Comparison of ENCODE assay signal across 11 mouse cellular contexts in genomic region chr11:18746486-18746885, GRCm38 (mm10).
DNase-seq lines count a peak whose midpoint lies in the region; ATAC-seq lines count a peak whose summit lies in the region.
"Had no signal": no experiment of that assay in that cellular context is flagged by ENCODE, and none has a peak within 500 bp of the region (broad histone marks: within the 10 kb centered on the region; RNA-seq: fewer than 3 reads in every experiment).

No protein-coding gene starts in this region.

- 55% methylated on average over 5 of the region's 5 CpGs for WGBS in lung, embryonic 15.5 days
- WGBS in intestine, embryonic 15.5 days: 44% methylated on average over 5 of the region's 5 CpGs
- 46% methylated on average over 5 of the region's 5 CpGs for WGBS in stomach, embryonic 16.5 days

- no peaks in the 10 kb centered on the region for H3K36me3 ChIP-seq in lung, embryonic 15.5 days
- H3K36me3 ChIP-seq in intestine, embryonic 15.5 days: no peaks in the 10 kb centered on the region
- no peaks in the 10 kb centered on the region for H3K36me3 ChIP-seq in stomach, embryonic 16.5 days (ENCODE audit: control insufficient read depth, insufficient read depth, low read length)

- H3K4me1 ChIP-seq in lung, embryonic 15.5 days: peaks cover 51% of the 10 kb centered on the region
- H3K4me1 ChIP-seq in intestine, embryonic 15.5 days (replicated peaks): peaks cover 27% of the 10 kb centered on the region
- H3K4me1 ChIP-seq in stomach, embryonic 16.5 days (ENCODE audit: control insufficient read depth, insufficient read depth, low read length): peaks cover 40% of the 10 kb centered on the region

- no peaks in the 10 kb centered on the region for H3K27me3 ChIP-seq in lung, embryonic 15.5 days
- H3K27me3 ChIP-seq in intestine, embryonic 15.5 days (replicated peaks): no peaks in the 10 kb centered on the region
- no peaks in the 10 kb centered on the region for H3K27me3 ChIP-seq in stomach, embryonic 16.5 days (ENCODE audit: control insufficient read depth, insufficient read depth, low read length)

- no peak for ATAC-seq in lung, embryonic 15.5 days (ENCODE audit: borderline replicate concordance, extremely low read depth, low FRiP score, low TSS enrichment)
- ATAC-seq in intestine, embryonic 15.5 days: no peak
- no peak for ATAC-seq in stomach, embryonic 16.5 days (ENCODE audit: insufficient read depth, low FRiP score)

- peak; percentile 40 to 52 for DNase-seq in cerebellum, postnatal 14 days
- no peak for DNase-seq in cerebellum, adult 9-11 months
- DNase-seq in lung, postnatal 25 days (ENCODE audit: low spot score): no peak
- DNase-seq in thymus, postnatal 25 days: no peak
- no peak for DNase-seq in adrenal gland, adult 18-20 months (ENCODE audit: low spot score in 2 of 2)
- DNase-seq: heart, postnatal 10 days had no signal

- no peak overlapping the region for H3K9ac ChIP-seq in lung, embryonic 15.5 days
- H3K9ac ChIP-seq in intestine, embryonic 15.5 days: no peak overlapping the region
- peak overlapping the region; percentile 56 for H3K9ac ChIP-seq in stomach, embryonic 16.5 days (ENCODE audit: low read length)

- peak overlapping the region; percentile 76 for H3K27ac ChIP-seq in lung, embryonic 15.5 days
- peak overlapping the region; percentile 77 for H3K27ac ChIP-seq in intestine, embryonic 15.5 days
- H3K27ac ChIP-seq in stomach, embryonic 16.5 days (ENCODE audit: low read length): peak overlapping the region; percentile 90

- no peak overlapping the region for H3K4me3 ChIP-seq in lung, embryonic 15.5 days
- no peak overlapping the region for H3K4me3 ChIP-seq in intestine, embryonic 15.5 days (replicated peaks)
- H3K4me3 ChIP-seq in stomach, embryonic 16.5 days (replicated peaks; ENCODE audit: low read length): no peak overlapping the region
- H3K4me3 ChIP-seq: erythroblast, embryonic 14.5 days had no signal

- no peaks in the 10 kb centered on the region for H3K9me3 ChIP-seq in lung, embryonic 15.5 days
- H3K9me3 ChIP-seq in intestine, embryonic 15.5 days: no peaks in the 10 kb centered on the region
- H3K9me3 ChIP-seq in stomach, embryonic 16.5 days (replicated peaks; ENCODE audit: control insufficient read depth, low read length): no peaks in the 10 kb centered on the region

- H3K4me2 ChIP-seq in lung, embryonic 15.5 days: no peak overlapping the region
- H3K4me2 ChIP-seq in intestine, embryonic 15.5 days (replicated peaks): peak overlapping the region; percentile 35; the same call in 1 of the 2 replicates
- H3K4me2 ChIP-seq in stomach, embryonic 16.5 days (ENCODE audit: low read depth, low read length): 0 out of 2 replicates have a peak overlapping the region, but pooled peaks have one; percentile 29
- H3K4me2 ChIP-seq: midbrain, embryonic 11.5 days had no signal

Comparison
In these comparisons a context has a peak if more than half of its experiments do, and no peak if none do; other contexts are left out.
1. DNase-seq: peak in cerebellum, postnatal 14 days (2 of 2); none in cerebellum, adult 9-11 months (single experiment), lung, postnatal 25 days (single experiment), thymus, postnatal 25 days (single experiment) and adrenal gland, adult 18-20 months (0 of 2).
2. Peak in every context shown above with its lines, with median percentiles within 50 percentile points of each other: H3K27ac ChIP-seq.